ENCODE assay signal across 21 mouse cellular contexts in genomic region chr2:150662007-150662406, GRCm38 (mm10). TPM values are rescaled to one million over a fixed set of nuclear protein-coding genes. Genes with fewer than 3 reads are reported as not detected.
"Had no signal": no experiment of that assay in that cellular context is flagged by ENCODE, and none has a peak within 500 bp of the region (broad histone marks: within the 10 kb centered on the region; RNA-seq: fewer than 3 reads in every experiment).

No protein-coding gene starts in this region.

- ATAC-seq: inflammation-experienced regulatory T-cells, adult 6 months; lung, postnatal 0 days had no signal

- DNase-seq: kidney, postnatal 25 days; lung, adult 2 months; lung, postnatal 36 days; midbrain, embryonic 14.5 days; right cerebral cortex, adult 18-20 months; right cerebral cortex, postnatal 25 days; thymus, adult 2 months; thymus, postnatal 25 days had no signal

- H3K9me3 ChIP-seq: kidney, embryonic 15.5 days; limb, embryonic 10.5 days; midbrain, embryonic 10.5 days; neural tube, embryonic 13.5 days had no signal

- H3K4me1 ChIP-seq: limb, embryonic 10.5 days had no signal

- H3K36me3 ChIP-seq: kidney, embryonic 15.5 days; limb, embryonic 10.5 days; neural tube, embryonic 13.5 days had no signal

- H3K4me2 ChIP-seq: kidney, embryonic 15.5 days; neural tube, embryonic 13.5 days had no signal

- H3K4me3 ChIP-seq: kidney, embryonic 15.5 days; limb, embryonic 10.5 days; midbrain, embryonic 10.5 days; neural tube, embryonic 13.5 days had no signal

- H3K9ac ChIP-seq: kidney, embryonic 15.5 days; liver, embryonic 14.5 days; neural tube, embryonic 13.5 days had no signal

- H3K27ac ChIP-seq: kidney, embryonic 15.5 days; limb, embryonic 10.5 days; midbrain, embryonic 10.5 days; neural tube, embryonic 13.5 days had no signal

RNA-seq across cellular contexts. Expression of gene Vsx1, which starts 27.2 kb away (rescaled TPM):
- total RNA-seq: left cerebral cortex, postnatal 14 days; megakaryocyte, adult 5-6 weeks had no signal
- polyA plus RNA-seq: inflammation-experienced regulatory T-cells, adult 6 months; intestine, postnatal 0 days; kidney, embryonic 15.5 days; limb, embryonic 10.5 days; liver, embryonic 14.5 days; lung, adult 2 months; lung, postnatal 0 days; midbrain, embryonic 14.5 days; small intestine, adult 2 months; stomach, embryonic 16.5 days; thymus, adult 2 months; urinary bladder, adult 2 months had no signal
